Comparison of ENCODE assay signal across 32 mouse cellular contexts in genomic region chr10:116546177-116546576, GRCm38 (mm10).
"Had no signal": no experiment of that assay in that cellular context is flagged by ENCODE, and none has a peak within 500 bp of the region (broad histone marks: within the 10 kb centered on the region; RNA-seq: fewer than 3 reads in every experiment).

No protein-coding gene starts in this region.

- H3K4me3 ChIP-seq: heart, embryonic 13.5 days; heart, embryonic 15.5 days; hindbrain, embryonic 10.5 days; hindbrain, embryonic 12.5 days; hindbrain, embryonic 13.5 days; hindbrain, embryonic 15.5 days; intestine, embryonic 15.5 days; kidney, embryonic 15.5 days; layer of hippocampus, adult 2 months; left cerebral cortex, adult 2 months had no signal

- ATAC-seq: hindbrain, embryonic 16.5 days; hindbrain, postnatal 0 days; intestine, embryonic 15.5 days; intestine, embryonic 16.5 days; intestine, postnatal 0 days had no signal

- H3K27ac ChIP-seq: heart, embryonic 13.5 days; heart, embryonic 15.5 days; hindbrain, embryonic 10.5 days; hindbrain, embryonic 12.5 days; hindbrain, embryonic 13.5 days; hindbrain, embryonic 14.5 days; hindbrain, embryonic 15.5 days; hindbrain, postnatal 0 days; intestine, embryonic 15.5 days; kidney, embryonic 15.5 days; kidney, postnatal 0 days; layer of hippocampus, adult 2 months; left cerebral cortex, adult 2 months had no signal

- DNase-seq: heart, postnatal 10 days; heart, postnatal 14 days; heart, postnatal 36 days; heart, postnatal 4 days; kidney, adult 11 months; kidney, adult 18-20 months; kidney, adult 2 months; kidney, adult 8-10 months; kidney, adult 9 months; kidney, postnatal 10 days; kidney, postnatal 14 days; kidney, postnatal 25 days; kidney, postnatal 36 days; kidney, postnatal 4 days; layer of hippocampus, adult 9-11 months; layer of hippocampus, postnatal 36 days had no signal

- H3K4me1 ChIP-seq: hindbrain, embryonic 10.5 days; hindbrain, embryonic 12.5 days; hindbrain, embryonic 15.5 days; intestine, embryonic 15.5 days had no signal

- H3K27me3 ChIP-seq: heart, embryonic 13.5 days; heart, embryonic 15.5 days; hindbrain, embryonic 12.5 days; hindbrain, embryonic 13.5 days; hindbrain, embryonic 15.5 days; intestine, embryonic 15.5 days; kidney, embryonic 15.5 days had no signal
